Mouse (Mus musculus): ENCODE measurements at regions not wholly inside any gene's neighbourhood (a gene's known extent, or its start where the extent isn't known, plus 50 kb on each side); places are given as distances from the start of the nearest gene placed in this dataset.
"Not testable (repeated sequence)": the region's sequence is repeated elsewhere in the genome, so short reads cannot be mapped to it uniquely, and the experiment has no call there.

DNA sequence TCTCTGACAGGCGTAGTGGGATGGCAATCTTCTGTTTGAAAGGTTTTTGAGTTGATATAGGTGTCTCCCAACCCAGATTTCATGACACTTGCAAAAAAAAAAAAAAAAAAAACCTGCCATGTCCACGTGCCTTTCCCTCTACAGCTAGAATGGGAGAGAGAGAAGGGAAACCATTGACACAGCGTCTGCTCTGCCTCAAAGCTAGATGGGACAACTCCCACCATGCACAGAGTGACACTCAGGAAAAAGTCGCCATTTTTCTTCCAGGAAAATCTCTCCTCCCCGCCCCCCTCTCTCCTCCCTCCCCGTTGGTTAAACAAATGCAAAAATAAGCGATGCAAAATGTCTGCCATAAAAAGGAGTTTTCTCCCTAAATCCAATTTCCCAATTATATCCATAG lies 232.9 kb downstream of the Sorl1 start:
- Histone ChIP-seq H3K27me3 (ENCODE audit: control insufficient read depth, insufficient read depth, low read length) (peaks cover 5% of the 10 kb centered on the region), H3K4me1 (ENCODE audit: control insufficient read depth, insufficient read depth, low read length) (peaks cover 8% of the 10 kb centered on the region), H3K36me3 (ENCODE audit: control insufficient read depth, insufficient read depth, low read length) (no peaks in the 10 kb centered on the region), H3K27ac (ENCODE audit: control insufficient read depth, insufficient read depth, low read depth, low read length) (no peak overlapping the region), H3K4me3 (ENCODE audit: control insufficient read depth, low read depth, low read length) (no peak overlapping the region)
- TF ChIP-seq POLR2A (IDR thresholded peaks at IDR 0.05; ENCODE audit: control insufficient read depth, low read depth, low read length) (no peak), CTCF (IDR thresholded peaks at IDR 0.05; ENCODE audit: control insufficient read depth, insufficient read depth, insufficient replicate concordance, low read depth, low read length) (no peak)

DNA sequence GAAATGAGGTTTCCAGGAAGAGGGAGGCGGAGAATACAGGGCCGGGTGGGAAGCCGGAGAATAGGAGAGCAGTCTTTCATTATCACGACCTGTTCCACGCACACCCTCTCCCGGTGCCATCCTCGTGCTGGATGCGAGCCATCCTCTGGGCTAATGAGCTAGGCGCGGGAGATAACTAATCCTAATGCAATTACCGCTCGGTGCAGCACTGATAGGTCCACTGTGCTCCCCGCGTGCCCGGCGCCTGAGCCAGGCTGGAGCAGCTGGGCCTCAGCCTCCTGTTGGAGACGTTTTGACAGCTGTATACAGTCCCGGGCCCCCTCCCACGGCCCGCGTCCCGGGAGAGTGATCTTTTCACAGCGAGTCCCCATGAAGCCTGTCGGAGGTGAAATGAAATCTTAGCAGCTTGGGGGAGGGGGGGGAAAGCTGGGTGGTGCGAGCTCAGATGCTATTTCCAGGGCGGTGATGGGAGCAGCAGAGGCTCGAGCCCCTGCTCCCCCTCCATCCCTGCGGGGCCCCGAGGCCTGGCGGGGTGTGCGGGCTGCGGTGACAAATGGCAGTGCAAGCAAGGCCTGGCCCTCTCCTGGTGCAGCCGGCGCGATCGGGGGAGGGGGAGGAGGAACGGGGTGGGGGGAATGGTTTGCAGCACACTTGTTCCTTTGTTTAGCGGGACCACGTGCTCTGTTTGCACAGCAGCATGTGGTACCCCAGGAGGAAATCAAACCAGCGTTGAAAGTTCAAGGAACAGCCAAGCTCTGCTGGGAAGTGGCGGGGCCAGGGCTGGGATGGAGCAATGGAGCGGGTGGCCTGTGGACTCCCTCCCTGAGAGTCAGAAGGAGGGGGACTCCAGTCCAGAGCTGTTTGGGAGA lies 233.6 kb downstream of the Sorl1 start:
- TF ChIP-seq CTCF (IDR thresholded peaks at IDR 0.05; ENCODE audit: control insufficient read depth, insufficient read depth, insufficient replicate concordance, low read depth, low read length) (no peak), POLR2A (IDR thresholded peaks at IDR 0.05; ENCODE audit: control insufficient read depth, low read depth, low read length) (peak; percentile 16; the same call in 1 of the 2 replicates)
- Histone ChIP-seq H3K27ac (ENCODE audit: control insufficient read depth, insufficient read depth, low read depth, low read length) (peak overlapping the region; percentile 70), H3K4me3 (ENCODE audit: control insufficient read depth, low read depth, low read length) (peak overlapping the region; percentile 71), H3K4me1 (ENCODE audit: control insufficient read depth, insufficient read depth, low read length) (peaks cover 8% of the 10 kb centered on the region), H3K27me3 (ENCODE audit: control insufficient read depth, insufficient read depth, low read length) (peaks cover 5% of the 10 kb centered on the region), H3K36me3 (ENCODE audit: control insufficient read depth, insufficient read depth, low read length) (no peaks in the 10 kb centered on the region)

DNA sequence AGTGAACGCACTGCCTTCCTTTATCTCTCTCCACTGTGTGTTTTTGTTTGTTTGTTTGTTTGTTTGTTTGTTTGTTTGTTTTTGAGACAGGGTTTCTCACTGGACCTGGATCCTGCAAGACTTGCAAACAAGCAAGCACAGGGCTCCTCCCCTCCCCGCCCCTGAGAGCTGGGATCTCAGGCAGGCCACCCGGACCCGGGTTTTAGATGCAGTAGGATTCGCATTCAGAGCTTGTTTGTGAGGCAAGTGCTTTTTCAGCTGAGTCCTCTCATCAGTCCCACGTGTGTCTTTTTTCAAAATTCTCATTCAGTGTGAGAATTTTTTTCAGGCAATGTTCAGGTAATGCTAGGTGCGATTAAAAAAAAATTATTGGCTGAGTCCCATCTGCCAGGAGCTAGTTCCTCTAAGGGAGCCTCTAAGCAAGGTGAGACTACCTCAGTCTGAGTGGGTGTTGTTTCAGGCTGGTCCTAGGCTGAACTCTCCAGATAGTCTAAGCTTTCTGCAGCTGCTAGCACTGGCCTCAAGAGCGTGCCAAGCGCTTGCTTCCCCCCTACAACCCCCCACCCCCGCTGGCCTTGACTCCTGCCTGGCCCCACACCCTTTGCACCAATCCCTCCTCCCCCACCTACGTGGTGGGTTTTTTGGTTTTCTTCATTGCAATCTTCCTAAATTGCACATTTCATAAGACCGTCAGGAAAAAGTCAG lies 234.4 kb downstream of the Sorl1 start:
- Histone ChIP-seq H3K27me3 (ENCODE audit: control insufficient read depth, insufficient read depth, low read length) (peaks cover 5% of the 10 kb centered on the region), H3K36me3 (ENCODE audit: control insufficient read depth, insufficient read depth, low read length) (no peaks in the 10 kb centered on the region), H3K27ac (ENCODE audit: control insufficient read depth, insufficient read depth, low read depth, low read length) (no peak overlapping the region), H3K4me1 (ENCODE audit: control insufficient read depth, insufficient read depth, low read length) (peaks cover 8% of the 10 kb centered on the region), H3K4me3 (ENCODE audit: control insufficient read depth, low read depth, low read length) (no peak overlapping the region)
- no peak for TF ChIP-seq POLR2A (IDR thresholded peaks at IDR 0.05; ENCODE audit: control insufficient read depth, low read depth, low read length)
- no peak for TF ChIP-seq CTCF (IDR thresholded peaks at IDR 0.05; ENCODE audit: control insufficient read depth, insufficient read depth, insufficient replicate concordance, low read depth, low read length)

DNA sequence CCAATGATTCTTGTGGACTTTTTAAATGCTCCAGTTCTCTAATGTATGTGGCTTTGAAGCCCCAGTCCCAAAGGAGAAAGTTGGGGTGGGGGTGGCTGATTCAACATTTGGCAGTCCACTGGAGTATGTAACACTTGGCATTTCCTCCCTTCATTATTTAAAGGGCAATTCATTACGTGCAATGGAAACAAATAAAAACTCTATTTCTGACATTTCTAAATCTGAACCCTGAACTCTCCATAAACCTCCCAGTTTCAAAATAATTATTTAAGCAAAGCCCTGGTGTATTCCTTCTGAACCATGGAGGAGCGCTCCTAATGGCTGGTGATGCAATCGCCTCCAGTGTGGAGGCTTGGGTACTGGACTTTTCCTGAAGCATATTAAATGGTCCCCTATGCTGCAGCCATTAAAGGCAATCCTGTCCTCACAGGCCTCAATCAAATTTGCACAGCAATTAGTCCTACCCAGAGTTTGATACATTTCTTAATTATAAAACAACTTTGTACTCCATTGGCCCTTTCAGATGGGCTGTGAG lies 235.4 kb downstream of the Sorl1 start:
- no peak overlapping the region for H3K4me3 ChIP-seq (ENCODE audit: control insufficient read depth, low read depth, low read length)
- peaks cover 8% of the 10 kb centered on the region for H3K4me1 ChIP-seq (ENCODE audit: control insufficient read depth, insufficient read depth, low read length)
- no peak for TF ChIP-seq CTCF (IDR thresholded peaks at IDR 0.05; ENCODE audit: control insufficient read depth, insufficient read depth, insufficient replicate concordance, low read depth, low read length)
- no peak for TF ChIP-seq POLR2A (IDR thresholded peaks at IDR 0.05; ENCODE audit: control insufficient read depth, low read depth, low read length)
- no peak overlapping the region for H3K27ac ChIP-seq (ENCODE audit: control insufficient read depth, insufficient read depth, low read depth, low read length)
- peaks cover 5% of the 10 kb centered on the region for H3K27me3 ChIP-seq (ENCODE audit: control insufficient read depth, insufficient read depth, low read length)
- no peaks in the 10 kb centered on the region for H3K36me3 ChIP-seq (ENCODE audit: control insufficient read depth, insufficient read depth, low read length)

DNA sequence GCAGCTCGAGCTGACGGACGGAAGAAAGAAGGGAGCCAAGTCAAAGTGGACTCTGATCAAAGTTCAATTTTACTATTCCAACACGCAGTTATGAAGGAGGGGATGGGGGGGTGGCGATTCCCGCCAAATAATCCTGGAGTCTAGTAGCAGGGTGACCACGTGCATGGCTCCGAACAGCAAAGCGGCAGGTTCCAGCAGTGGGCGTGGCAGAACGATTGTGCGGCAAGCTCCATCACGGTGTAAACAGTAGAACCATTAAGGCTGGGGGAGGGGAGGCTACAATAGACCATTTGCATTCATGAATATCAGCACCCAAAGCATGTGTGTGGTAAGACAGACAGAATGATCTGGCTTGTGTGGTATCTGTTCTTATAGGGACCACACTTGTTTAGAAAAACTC lies 237.6 kb downstream of the Sorl1 start:
- TF ChIP-seq POLR2A (IDR thresholded peaks at IDR 0.05; ENCODE audit: control insufficient read depth, low read depth, low read length), result peak; percentile 47; the same call in 1 of the 2 replicates
- H3K36me3 ChIP-seq (ENCODE audit: control insufficient read depth, insufficient read depth, low read length); H3K4me1 ChIP-seq (ENCODE audit: control insufficient read depth, insufficient read depth, low read length); H3K27ac ChIP-seq (ENCODE audit: control insufficient read depth, insufficient read depth, low read depth, low read length); H3K27me3 ChIP-seq (ENCODE audit: control insufficient read depth, insufficient read depth, low read length): not testable (repeated sequence)
- peak overlapping the region; percentile 77 for H3K4me3 ChIP-seq (ENCODE audit: control insufficient read depth, low read depth, low read length)

DNA sequence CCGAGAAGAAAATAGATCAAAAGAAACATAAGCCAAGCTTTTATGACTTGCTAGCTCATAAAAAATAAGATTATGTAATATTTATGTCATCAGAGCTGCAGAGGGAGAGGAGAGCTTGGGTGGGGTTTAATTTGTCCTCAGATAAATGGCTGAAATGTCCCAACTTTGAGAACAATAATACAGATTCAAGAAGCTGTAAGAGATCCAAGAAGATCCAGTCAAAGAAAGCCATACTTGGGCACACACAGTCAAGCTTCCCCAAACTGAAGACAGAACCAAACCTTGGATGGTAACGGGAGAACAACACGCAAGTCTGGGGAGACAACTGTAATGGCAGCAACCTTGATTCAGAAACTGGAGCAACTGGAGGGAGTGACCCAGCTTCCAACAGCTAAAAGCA lies 243.6 kb downstream of the Sorl1 start:
- Histone ChIP-seq H3K27me3 (ENCODE audit: control insufficient read depth, insufficient read depth, low read length) (no peaks in the 10 kb centered on the region), H3K27ac (ENCODE audit: control insufficient read depth, insufficient read depth, low read depth, low read length) (no peak overlapping the region), H3K4me1 (ENCODE audit: control insufficient read depth, insufficient read depth, low read length) (no peaks in the 10 kb centered on the region), H3K4me3 (ENCODE audit: control insufficient read depth, low read depth, low read length) (no peak overlapping the region), H3K36me3 (ENCODE audit: control insufficient read depth, insufficient read depth, low read length) (no peaks in the 10 kb centered on the region)
- TF ChIP-seq CTCF (IDR thresholded peaks at IDR 0.05; ENCODE audit: control insufficient read depth, insufficient read depth, insufficient replicate concordance, low read depth, low read length) (no peak), POLR2A (IDR thresholded peaks at IDR 0.05; ENCODE audit: control insufficient read depth, low read depth, low read length) (no peak)

DNA sequence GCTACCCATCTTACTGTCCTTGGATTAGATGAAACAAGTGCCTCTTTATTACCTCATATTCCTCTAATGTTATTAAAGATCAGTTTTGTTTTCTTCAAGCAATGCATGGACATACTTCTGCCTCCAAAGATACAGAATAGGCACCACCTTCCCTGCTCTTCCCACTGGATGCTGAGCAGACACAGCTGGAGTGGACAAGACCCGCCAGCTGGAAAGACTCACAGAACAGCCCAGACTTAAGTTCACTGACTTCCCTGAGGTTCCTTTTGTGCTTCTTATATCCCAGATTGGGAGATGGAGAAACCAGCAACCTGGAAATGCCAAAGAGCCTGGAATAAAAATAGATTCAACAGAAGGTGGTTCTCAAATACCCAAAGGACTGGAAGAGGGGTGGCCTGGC lies 245.0 kb downstream of the Sorl1 start:
- no peak overlapping the region for H3K27ac ChIP-seq (ENCODE audit: control insufficient read depth, insufficient read depth, low read depth, low read length)
- no peaks in the 10 kb centered on the region for H3K36me3 ChIP-seq (ENCODE audit: control insufficient read depth, insufficient read depth, low read length)
- no peak for TF ChIP-seq CTCF (IDR thresholded peaks at IDR 0.05; ENCODE audit: control insufficient read depth, insufficient read depth, insufficient replicate concordance, low read depth, low read length)
- no peaks in the 10 kb centered on the region for H3K4me1 ChIP-seq (ENCODE audit: control insufficient read depth, insufficient read depth, low read length)
- no peak overlapping the region for H3K4me3 ChIP-seq (ENCODE audit: control insufficient read depth, low read depth, low read length)
- H3K27me3 ChIP-seq (ENCODE audit: control insufficient read depth, insufficient read depth, low read length), result no peaks in the 10 kb centered on the region
